Comparison of ENCODE assay signal across 12 mouse cellular contexts in genomic region chr1:188214885-188215611, GRCm38 (mm10). TPM values are rescaled to one million over a fixed set of nuclear protein-coding genes. Genes with fewer than 3 reads are reported as not detected.
DNase-seq lines count a peak whose midpoint lies in the region; ATAC-seq and TF ChIP-seq lines count a peak whose summit lies in the region.
"Had no signal": no experiment of that assay in that cellular context is flagged by ENCODE, and none has a peak within 500 bp of the region (broad histone marks: within the 10 kb centered on the region; RNA-seq: fewer than 3 reads in every experiment).

No protein-coding gene starts in this region.

- no peaks in the 10 kb centered on the region for H3K36me3 ChIP-seq in forebrain, postnatal 0 days (ENCODE audit: insufficient read depth)
- no peaks in the 10 kb centered on the region for H3K36me3 ChIP-seq in forebrain, embryonic 13.5 days (ENCODE audit: poor library complexity, severe bottlenecking)
- H3K36me3 ChIP-seq in liver, embryonic 16.5 days (ENCODE audit: control insufficient read depth, insufficient read depth), result no peaks in the 10 kb centered on the region
- H3K36me3 ChIP-seq: neural tube, embryonic 15.5 days had no signal

- ATAC-seq in forebrain, postnatal 0 days, result peak; percentile 51
- ATAC-seq in forebrain, embryonic 13.5 days, result no peak
- ATAC-seq in liver, embryonic 16.5 days (ENCODE audit: low read depth), result peak; percentile 24; the same call in 1 of the 2 replicates

- H3K9me3 ChIP-seq in forebrain, postnatal 0 days (ENCODE audit: low read length), result no peaks in the 10 kb centered on the region
- H3K9me3 ChIP-seq in forebrain, embryonic 13.5 days (replicated peaks), result no peaks in the 10 kb centered on the region
- H3K9me3 ChIP-seq in liver, embryonic 16.5 days (replicated peaks; ENCODE audit: control insufficient read depth, low read length), result no peaks in the 10 kb centered on the region
- H3K9me3 ChIP-seq: neural tube, embryonic 15.5 days had no signal

- intact Hi-C loops in left cerebral cortex, postnatal 10 days (cut with DNase I), result no loop called here

- 0 out of 2 replicates have a peak, but pooled peaks cover 4% of the 10 kb centered on the region for H3K4me1 ChIP-seq in forebrain, postnatal 0 days (ENCODE audit: insufficient read depth)
- no peaks in the 10 kb centered on the region for H3K4me1 ChIP-seq in forebrain, embryonic 13.5 days
- no peaks in the 10 kb centered on the region for H3K4me1 ChIP-seq in liver, embryonic 16.5 days (ENCODE audit: control insufficient read depth, low read depth, low read length)
- H3K4me1 ChIP-seq: neural tube, embryonic 15.5 days had no signal

- WGBS in forebrain, postnatal 0 days, result 34% methylated on average over 10 of the region's 10 CpGs
- WGBS in forebrain, embryonic 13.5 days, result 48% methylated on average over 10 of the region's 10 CpGs
- 66% methylated on average over 10 of the region's 10 CpGs for WGBS in liver, embryonic 16.5 days (ENCODE audit: insufficient replicate concordance)

- peak; percentile 6 for DNase-seq in forebrain, postnatal 0 days
- no peak for DNase-seq in liver
- DNase-seq in embryo, embryonic 11 days, result peak; percentile 20
- peak; percentile 46 to 66 for DNase-seq in kidney, postnatal 36 days
- DNase-seq in left cerebral cortex, postnatal 10 days (ENCODE audit: extremely low spot score in 1 of 2, low spot score in 2 of 2), result no peak
- DNase-seq in adrenal gland, postnatal 25 days, result no peak
- DNase-seq: lung, postnatal 10 days; right cerebral cortex, postnatal 14 days had no signal

- no peak overlapping the region for H3K4me3 ChIP-seq in forebrain, postnatal 0 days (ENCODE audit: low read depth, low read length)
- H3K4me3 ChIP-seq in forebrain, embryonic 13.5 days, result no peak overlapping the region
- H3K4me3 ChIP-seq in liver, embryonic 16.5 days (ENCODE audit: low read depth, low read length), result no peak overlapping the region
- H3K4me3 ChIP-seq: neural tube, embryonic 15.5 days had no signal

- no peak for TF ChIP-seq CTCF in forebrain, postnatal 0 days (IDR thresholded peaks at IDR 0.05; ENCODE audit: low read depth)

- no peak overlapping the region for H3K27ac ChIP-seq in forebrain, postnatal 0 days (ENCODE audit: low read depth, low read length)
- H3K27ac ChIP-seq in forebrain, embryonic 13.5 days, result no peak overlapping the region
- no peak overlapping the region for H3K27ac ChIP-seq in liver, embryonic 16.5 days (ENCODE audit: low read length)
- H3K27ac ChIP-seq: neural tube, embryonic 15.5 days had no signal

- no peak overlapping the region; the same call in 1 of the 2 replicates for H3K4me2 ChIP-seq in forebrain, postnatal 0 days (ENCODE audit: low read depth)
- H3K4me2 ChIP-seq in forebrain, embryonic 13.5 days, result no peak overlapping the region
- no peak overlapping the region for H3K4me2 ChIP-seq in liver, embryonic 16.5 days (ENCODE audit: low read depth, low read length)
- H3K4me2 ChIP-seq: neural tube, embryonic 15.5 days had no signal

- H3K9ac ChIP-seq in forebrain, postnatal 0 days, result no peak overlapping the region
- H3K9ac ChIP-seq in forebrain, embryonic 13.5 days, result no peak overlapping the region
- H3K9ac ChIP-seq in liver, embryonic 16.5 days (ENCODE audit: low read depth, low read length), result no peak overlapping the region
- H3K9ac ChIP-seq: neural tube, embryonic 15.5 days had no signal

- no peaks in the 10 kb centered on the region for H3K27me3 ChIP-seq in forebrain, postnatal 0 days (ENCODE audit: insufficient read depth, low read length)
- H3K27me3 ChIP-seq in forebrain, embryonic 13.5 days, result no peaks in the 10 kb centered on the region
- no peaks in the 10 kb centered on the region for H3K27me3 ChIP-seq in liver, embryonic 16.5 days (ENCODE audit: control insufficient read depth, insufficient read depth, low read depth, low read length)
- H3K27me3 ChIP-seq: neural tube, embryonic 15.5 days had no signal

RNA-seq across cellular contexts. Expression of gene Ush2a, which starts 46.8 kb away (rescaled TPM):
- total RNA-seq in forebrain, postnatal 0 days (2014; rRNA removed), result 0.08 and 0.10 TPM in 2 replicates
- 0.10 and 0.13 TPM in 2 replicates for polyA plus RNA-seq in forebrain, postnatal 0 days (2015; fragmentation: Nextera tagmentation; extraction: Ambion mirVana)
- polyA plus RNA-seq in forebrain, embryonic 13.5 days (2015; fragmentation: Nextera tagmentation; extraction: Ambion mirVana), result 0.05 and 0.10 TPM in 2 replicates
- polyA plus RNA-seq in liver, embryonic 16.5 days (2015; fragmentation: Nextera tagmentation; extraction: Ambion mirVana), result under 0.01 and 0.01 TPM in 2 replicates
- under 1 TPM; 0.13 to 0.32 TPM for total RNA-seq in left cerebral cortex, postnatal 10 days (2021)
- total RNA-seq in adrenal gland, postnatal 25 days (2021), result 0.06 and 0.10 TPM in 2 replicates
- polyA plus RNA-seq: thymus, postnatal 0 days had no signal

Comparison
In these comparisons a context has a peak if more than half of its experiments do, and no peak if none do; other contexts are left out.
1. DNase-seq: peak in forebrain, postnatal 0 days (single experiment), embryo, embryonic 11 days (single experiment) and kidney, postnatal 36 days (2 of 2); none in liver (single experiment), left cerebral cortex, postnatal 10 days (0 of 2) and adrenal gland, postnatal 25 days (single experiment).